Mouse (Mus musculus) urinary bladder, postnatal 0 days (tissue): ENCODE results near the gene Galnt16. TPM values are rescaled to one million over a fixed set of nuclear protein-coding genes. Genes with fewer than 3 reads are reported as not detected.

ENCODE experiments used
- polyA plus RNA-seq: library from polyadenylated mRNA; unstranded; fragments of >200 nt; fragmentation: Nextera tagmentation; extraction: Ambion mirVana; gene quantifications from 2 replicates; pipeline ENCODE4 v1.2.1, GENCODE M21; 2015

The Galnt16 gene
- 8.0 and 10.2 TPM in 2 replicates for polyA plus RNA-seq

DNA sequence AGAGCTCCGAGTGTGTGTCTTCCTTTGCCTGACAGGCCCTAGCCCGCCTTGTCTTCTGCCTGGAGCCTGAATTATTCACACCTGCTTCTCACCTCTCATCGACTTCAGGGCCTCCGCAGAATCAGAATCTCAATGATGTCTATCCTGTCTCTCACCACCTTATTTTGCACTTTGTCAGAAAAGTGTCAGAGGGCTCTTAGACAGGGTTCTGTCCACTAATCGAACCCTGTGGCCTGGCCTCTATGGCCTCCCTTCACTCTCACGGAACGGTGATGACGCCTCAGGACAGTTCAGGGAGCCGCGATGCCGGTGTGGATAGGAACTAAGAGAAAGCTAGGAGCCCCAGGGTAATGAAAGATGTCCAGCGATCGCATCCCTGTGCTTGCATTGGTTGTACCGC lies at the start of gene Galnt16:
Gene Galnt16, plus strand, starts transcription at position 301 of the 400 bp plus-strand sequence.

DNA sequence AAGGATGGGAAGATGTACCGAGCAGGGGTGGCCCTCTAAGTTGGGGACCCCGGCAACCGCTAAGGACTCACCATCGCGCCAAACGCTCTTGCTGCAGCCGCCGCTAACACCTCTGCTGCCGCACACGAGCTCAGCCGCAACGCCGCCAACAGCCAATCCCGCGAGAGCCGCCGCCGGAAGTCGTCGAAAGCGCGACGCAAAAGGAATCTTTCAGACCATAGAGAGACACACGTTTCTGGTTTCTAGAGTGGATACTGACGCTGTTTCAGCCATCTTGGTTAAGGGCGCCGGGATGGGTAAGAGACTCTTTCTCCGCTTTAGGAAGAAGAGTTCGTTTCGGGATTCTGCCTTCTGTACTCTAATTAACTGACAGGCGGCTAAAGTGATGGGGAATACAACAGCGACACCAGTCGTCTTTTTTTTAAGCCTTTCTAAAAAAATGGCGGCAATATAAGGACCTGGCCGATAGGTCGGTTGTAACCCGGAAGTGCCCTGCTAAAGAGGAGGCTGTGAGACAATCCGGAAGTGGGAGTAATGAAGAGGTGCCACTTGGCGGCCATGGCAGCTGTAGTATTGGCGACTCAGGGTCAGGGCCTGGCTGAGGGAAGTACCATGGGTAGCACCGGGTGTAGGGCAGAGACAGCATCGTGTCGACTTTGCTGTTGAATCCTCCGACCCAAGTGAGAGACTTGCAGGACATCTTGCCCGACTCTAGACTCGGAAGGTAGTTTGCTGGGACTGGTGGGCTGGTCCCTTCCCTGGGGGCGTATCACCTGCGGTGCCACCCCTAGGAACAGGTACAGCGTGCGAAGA lies 125.8 kb downstream of the Galnt16 start, which contains the start of the genes Slc39a9 and Erh:
Gene Slc39a9, plus strand, starts transcription at position 191 of the 813 bp plus-strand sequence.
Gene Erh, minus strand, starts transcription at position 649 of the 813 bp plus-strand sequence.

Other genes with a start within 250 kb of the Galnt16 start
- gene Dcaf5, start 81.7 kb upstream of the Galnt16 start, polyA plus RNA-seq, result 6.6 and 7.2 TPM in 2 replicates
- gene Exd2, start 55.2 kb upstream of the Galnt16 start, polyA plus RNA-seq, result 9.4 and 10.1 TPM in 2 replicates
- gene Slc39a9, start 125.6 kb downstream of the Galnt16 start, polyA plus RNA-seq, result 14.1 and 15.4 TPM in 2 replicates
- gene Erh, start 126.1 kb downstream of the Galnt16 start, polyA plus RNA-seq, result 126 and 156 TPM in 2 replicates
- gene Plekhd1, start 174.3 kb downstream of the Galnt16 start, polyA plus RNA-seq, result 12.5 and 13.6 TPM in 2 replicates
- gene Ccdc177, start 242.4 kb downstream of the Galnt16 start, polyA plus RNA-seq, result 0.04 TPM in 1 of 2 replicates, not detected in the other